Mouse (Mus musculus): ENCODE measurements around the gene Ly6g6f. TPM values are rescaled to one million over a fixed set of nuclear protein-coding genes. Genes with fewer than 3 reads are reported as not detected.

The Ly6g6f gene
- polyA plus RNA-seq, 1 experiment: 1.3 TPM

- Histone ChIP-seq H3K4me3 (ENCODE audit: control insufficient read depth, insufficient read depth, low read length) (no peak overlapping the region), H3K27ac (ENCODE audit: control insufficient read depth, insufficient read depth, low read length) (no peak overlapping the region), H3K27me3 (ENCODE audit: control insufficient read depth, insufficient read depth, low read length) (no peaks in the 10 kb centered on the region), H3K4me1 (replicated peaks; ENCODE audit: control insufficient read depth, insufficient read depth, low read length) (peaks cover 2% of the 10 kb centered on the region; the same call in 1 of the 2 replicates), H3K36me3 (ENCODE audit: control insufficient read depth, insufficient read depth, low read length) (peaks cover 12% of the 10 kb centered on the region; the same call in 1 of the 2 replicates)
- WGBS: 90% methylated on average over 3 of the region's 3 CpGs
- no peak for DNase-seq
- no peak for TF ChIP-seq CTCF (IDR thresholded peaks at IDR 0.05; ENCODE audit: borderline replicate concordance, control insufficient read depth, extremely low read depth, insufficient read depth, low read length, poor library complexity)
- no peak for TF ChIP-seq POLR2A (IDR thresholded peaks at IDR 0.05; ENCODE audit: control insufficient read depth, extremely low read depth, insufficient read depth, low read length, poor library complexity)
Measured at GRCm38 (mm10) chr17:35106522-35106921, 21.1 kb upstream of the Ly6g6f start.

- TF ChIP-seq CTCF (IDR thresholded peaks at IDR 0.05; ENCODE audit: borderline replicate concordance, control insufficient read depth, extremely low read depth, insufficient read depth, low read length, poor library complexity): 0 out of 2 replicates have a peak, but pooled peaks have one; percentile 12
- TF ChIP-seq POLR2A (IDR thresholded peaks at IDR 0.05; ENCODE audit: control insufficient read depth, extremely low read depth, insufficient read depth, low read length, poor library complexity): no peak
- peaks cover 19% of the 10 kb centered on the region for H3K36me3 ChIP-seq (ENCODE audit: control insufficient read depth, insufficient read depth, low read length)
- no peak overlapping the region for H3K27ac ChIP-seq (ENCODE audit: control insufficient read depth, insufficient read depth, low read length)
- H3K4me1 ChIP-seq (replicated peaks; ENCODE audit: control insufficient read depth, insufficient read depth, low read length): peaks cover 2% of the 10 kb centered on the region; the same call in 1 of the 2 replicates
- 24% methylated on average over 13 of the region's 13 CpGs for WGBS
- DNase-seq: peak; percentile 30
- no peak overlapping the region for H3K4me3 ChIP-seq (ENCODE audit: control insufficient read depth, insufficient read depth, low read length)
- no peaks in the 10 kb centered on the region for H3K27me3 ChIP-seq (ENCODE audit: control insufficient read depth, insufficient read depth, low read length)
Measured at GRCm38 (mm10) chr17:35105740-35106389, 20.5 kb upstream of the Ly6g6f start.

- 85% methylated on average over 6 of the region's 6 CpGs for WGBS
- Histone ChIP-seq H3K27me3 (ENCODE audit: control insufficient read depth, insufficient read depth, low read length) (no peaks in the 10 kb centered on the region), H3K4me1 (replicated peaks; ENCODE audit: control insufficient read depth, insufficient read depth, low read length) (peaks cover 2% of the 10 kb centered on the region; the same call in 1 of the 2 replicates), H3K36me3 (ENCODE audit: control insufficient read depth, insufficient read depth, low read length) (peaks cover 28% of the 10 kb centered on the region), H3K4me3 (ENCODE audit: control insufficient read depth, insufficient read depth, low read length) (no peak overlapping the region), H3K27ac (ENCODE audit: control insufficient read depth, insufficient read depth, low read length) (no peak overlapping the region)
- no peak for DNase-seq
- TF ChIP-seq POLR2A (IDR thresholded peaks at IDR 0.05; ENCODE audit: control insufficient read depth, extremely low read depth, insufficient read depth, low read length, poor library complexity) (no peak), CTCF (IDR thresholded peaks at IDR 0.05; ENCODE audit: borderline replicate concordance, control insufficient read depth, extremely low read depth, insufficient read depth, low read length, poor library complexity) (no peak)
Measured at GRCm38 (mm10) chr17:35104754-35105153, 19.3 kb upstream of the Ly6g6f start.

GRCm38 (mm10) chr17:35104079-35104478, 18.7 kb upstream of the Ly6g6f start:
- peaks cover 33% of the 10 kb centered on the region for H3K36me3 ChIP-seq (ENCODE audit: control insufficient read depth, insufficient read depth, low read length)
- no peaks in the 10 kb centered on the region for H3K27me3 ChIP-seq (ENCODE audit: control insufficient read depth, insufficient read depth, low read length)
- no peak for DNase-seq
- TF ChIP-seq CTCF (IDR thresholded peaks at IDR 0.05; ENCODE audit: borderline replicate concordance, control insufficient read depth, extremely low read depth, insufficient read depth, low read length, poor library complexity): no peak
- TF ChIP-seq POLR2A (IDR thresholded peaks at IDR 0.05; ENCODE audit: control insufficient read depth, extremely low read depth, insufficient read depth, low read length, poor library complexity): no peak
- H3K4me3 ChIP-seq (ENCODE audit: control insufficient read depth, insufficient read depth, low read length): no peak overlapping the region
- WGBS: 98% methylated on average over 7 of the region's 7 CpGs
- no peak overlapping the region for H3K27ac ChIP-seq (ENCODE audit: control insufficient read depth, insufficient read depth, low read length)
- peaks cover 2% of the 10 kb centered on the region; the same call in 1 of the 2 replicates for H3K4me1 ChIP-seq (replicated peaks; ENCODE audit: control insufficient read depth, insufficient read depth, low read length)

- no peak for DNase-seq
- H3K4me3 ChIP-seq (ENCODE audit: control insufficient read depth, insufficient read depth, low read length): no peak overlapping the region
- H3K4me1 ChIP-seq (replicated peaks; ENCODE audit: control insufficient read depth, insufficient read depth, low read length): peaks cover 2% of the 10 kb centered on the region; the same call in 1 of the 2 replicates
- H3K27me3 ChIP-seq (ENCODE audit: control insufficient read depth, insufficient read depth, low read length): no peaks in the 10 kb centered on the region
- WGBS: 80% methylated on average over 6 of the region's 6 CpGs
- no peak for TF ChIP-seq CTCF (IDR thresholded peaks at IDR 0.05; ENCODE audit: borderline replicate concordance, control insufficient read depth, extremely low read depth, insufficient read depth, low read length, poor library complexity)
- TF ChIP-seq POLR2A (IDR thresholded peaks at IDR 0.05; ENCODE audit: control insufficient read depth, extremely low read depth, insufficient read depth, low read length, poor library complexity): no peak
- H3K27ac ChIP-seq (ENCODE audit: control insufficient read depth, insufficient read depth, low read length): no peak overlapping the region
- peaks cover 40% of the 10 kb centered on the region for H3K36me3 ChIP-seq (ENCODE audit: control insufficient read depth, insufficient read depth, low read length)
Measured at GRCm38 (mm10) chr17:35103221-35103690, 17.8 kb upstream of the Ly6g6f start.

GRCm38 (mm10) chr17:35102299-35102698, 16.9 kb upstream of the Ly6g6f start:
- H3K27ac ChIP-seq (ENCODE audit: control insufficient read depth, insufficient read depth, low read length): no peak overlapping the region
- no peak for DNase-seq
- TF ChIP-seq POLR2A (IDR thresholded peaks at IDR 0.05; ENCODE audit: control insufficient read depth, extremely low read depth, insufficient read depth, low read length, poor library complexity) (no peak), CTCF (IDR thresholded peaks at IDR 0.05; ENCODE audit: borderline replicate concordance, control insufficient read depth, extremely low read depth, insufficient read depth, low read length, poor library complexity) (no peak)
- peaks cover 2% of the 10 kb centered on the region; the same call in 1 of the 2 replicates for H3K4me1 ChIP-seq (replicated peaks; ENCODE audit: control insufficient read depth, insufficient read depth, low read length)
- H3K27me3 ChIP-seq (ENCODE audit: control insufficient read depth, insufficient read depth, low read length): no peaks in the 10 kb centered on the region
- H3K4me3 ChIP-seq (ENCODE audit: control insufficient read depth, insufficient read depth, low read length): no peak overlapping the region
- H3K36me3 ChIP-seq (ENCODE audit: control insufficient read depth, insufficient read depth, low read length): peaks cover 44% of the 10 kb centered on the region
- 96% methylated on average over 8 of the region's 8 CpGs for WGBS
